Mouse (Mus musculus) kidney, adult 2 months (tissue): ENCODE data around the gene Spag8. TPM values are rescaled to one million over a fixed set of nuclear protein-coding genes. Genes with fewer than 3 reads are reported as not detected.

ENCODE experiments used
- DNase-seq: peaks from one replicate; pipeline ENCODE4 v3.0.0; 2021
- H3K27ac ChIP-seq: fragments of 200-500 bp; 2 replicates; pipeline ENCODE4 v1.5.1; 2012; ENCODE audit warnings: low read depth, low read length, control low read depth, inconsistent platforms; ENCODE audit not compliant: insufficient read depth
- H3K27me3 ChIP-seq: fragments of 200-500 bp; replicated peaks from 2 replicates; pipeline ENCODE4 v1.6.1; 2012; ENCODE audit warnings: mild to moderate bottlenecking, moderate library complexity, low read length, inconsistent platforms; ENCODE audit not compliant: control insufficient read depth, insufficient read depth
- H3K36me3 ChIP-seq: fragments of 200-500 bp; 2 replicates; pipeline ENCODE4 v1.6.1; 2012; ENCODE audit warnings: mild to moderate bottlenecking, moderate library complexity, low read length, inconsistent platforms; ENCODE audit not compliant: control insufficient read depth, insufficient read depth
- H3K4me1 ChIP-seq: fragments of 200-500 bp; 2 replicates; pipeline ENCODE4 v1.6.1; 2011; ENCODE audit warnings: low read length; ENCODE audit not compliant: control insufficient read depth, insufficient read depth
- H3K4me3 ChIP-seq: fragments of 200-500 bp; 2 replicates; pipeline ENCODE4 v1.5.1; 2011; ENCODE audit warnings: mild to moderate bottlenecking, low read depth, low read length, control low read depth; ENCODE audit not compliant: insufficient read depth
- CTCF ChIP-seq: fragments of 200-500 bp; conservative IDR thresholded peaks from 2 replicates; pipeline ENCODE4 v1.5.1; 2011; ENCODE audit warnings: low read depth, mild to moderate bottlenecking, control low read depth, low read length, moderate library complexity, mixed read lengths; ENCODE audit not compliant: insufficient read depth, insufficient read length
- POLR2A ChIP-seq: fragments of 200-500 bp; IDR thresholded peaks from one replicate; pipeline ENCODE4 v1.6.1; 2011; ENCODE audit warnings: low read depth, low read length, control low read depth
- WGBS: fragments of 180-500 bp; shearing (Covaris S2); methylation state at CpG from one replicate; pipeline ENCODE4 v1.1.7; 2018; 5-methylcytosine and 5-hydroxymethylcytosine counted together
- polyA plus RNA-seq: library from polyadenylated mRNA; depleted of rRNA; stranded (reverse); fragments of >200 nt; gene quantifications from 2 replicates; pipeline ENCODE4 v1.2.3, GENCODE M21; 2012; rRNA removed

The Spag8 gene
- polyA plus RNA-seq, 1 experiment = 2.2 TPM

- Histone ChIP-seq H3K4me1 (no peaks in the 10 kb centered on the region), H3K36me3 (no peaks in the 10 kb centered on the region), H3K27ac (no peak overlapping the region), H3K27me3 (no peaks in the 10 kb centered on the region), H3K4me3 (no peak overlapping the region)
- no peak for DNase-seq
- 81% methylated on average over 4 of the region's 4 CpGs for WGBS
- TF ChIP-seq POLR2A (no peak), CTCF (no peak)
Observed at GRCm38 (mm10) chr4:43620146-43620778, 33.1 kb downstream of the Spag8 start.

- no peaks in the 10 kb centered on the region for H3K27me3 ChIP-seq
- DNase-seq = peak; percentile 19
- H3K4me3 ChIP-seq = no peak overlapping the region
- no peak overlapping the region for H3K27ac ChIP-seq
- WGBS = 54% methylated on average over 3 of the region's 3 CpGs
- no peaks in the 10 kb centered on the region for H3K36me3 ChIP-seq
- no peak for TF ChIP-seq POLR2A
- TF ChIP-seq CTCF = no peak
- no peaks in the 10 kb centered on the region for H3K4me1 ChIP-seq
Observed at GRCm38 (mm10) chr4:43613060-43613730, 40.2 kb downstream of the Spag8 start.

GRCm38 (mm10) chr4:43612534-43612933, 40.9 kb downstream of the Spag8 start:
- TF ChIP-seq POLR2A = no peak
- no peak for TF ChIP-seq CTCF

GRCm38 (mm10) chr4:43604751-43605685, 48.4 kb downstream of the Spag8 start:
- WGBS = 67% methylated on average over 9 of the region's 9 CpGs
- H3K4me1 ChIP-seq = no peaks in the 10 kb centered on the region
- H3K4me3 ChIP-seq = no peak overlapping the region
- no peak for DNase-seq
- TF ChIP-seq CTCF = no peak
- no peak for TF ChIP-seq POLR2A
- H3K36me3 ChIP-seq = no peaks in the 10 kb centered on the region
- H3K27ac ChIP-seq = no peak overlapping the region
- H3K27me3 ChIP-seq = no peaks in the 10 kb centered on the region

More at GRCm38 (mm10) chr4:43612534-43612933, 40.9 kb downstream of the Spag8 start:
- Histone ChIP-seq H3K4me1 (no peaks in the 10 kb centered on the region), H3K27me3 (no peaks in the 10 kb centered on the region), H3K27ac (no peak overlapping the region), H3K4me3 (no peak overlapping the region), H3K36me3 (no peaks in the 10 kb centered on the region)
- 69% methylated on average over 10 of the region's 10 CpGs for WGBS
- no peak for DNase-seq

GRCm38 (mm10) chr4:43604099-43604498, 49.3 kb downstream of the Spag8 start:
- 73% methylated on average over 3 of the region's 3 CpGs for WGBS
- no peak overlapping the region for H3K27ac ChIP-seq
- no peaks in the 10 kb centered on the region for H3K36me3 ChIP-seq
- no peak overlapping the region for H3K4me3 ChIP-seq
- H3K27me3 ChIP-seq = no peaks in the 10 kb centered on the region
- no peak for DNase-seq
- TF ChIP-seq CTCF = no peak
- H3K4me1 ChIP-seq = no peaks in the 10 kb centered on the region

Other genes starting within 250 kb of the Spag8 start
- 1.3 and 1.6 TPM in 2 replicates for gene Fam166b, start 224.5 kb downstream of the Spag8 start, polyA plus RNA-seq
- 59.0 and 72.5 TPM in 2 replicates for gene Tesk1, start 211.7 kb downstream of the Spag8 start, polyA plus RNA-seq
- 4.5 and 12.6 TPM in 2 replicates for gene Cd72, start 199.0 kb downstream of the Spag8 start, polyA plus RNA-seq
- gene Sit1, start 169.9 kb downstream of the Spag8 start, polyA plus RNA-seq = 0.23 and 1.4 TPM in 2 replicates
- gene Ccdc107, start 160.7 kb downstream of the Spag8 start, polyA plus RNA-seq = 529 and 664 TPM in 2 replicates
- gene Arhgef39, start 153.9 kb downstream of the Spag8 start, polyA plus RNA-seq = 17.3 and 26.6 TPM in 2 replicates
- gene Car9, start 146.6 kb downstream of the Spag8 start, polyA plus RNA-seq = 4.9 and 5.8 TPM in 2 replicates
- 10.8 and 51.9 TPM in 2 replicates for gene Tpm2, start 129.8 kb downstream of the Spag8 start, polyA plus RNA-seq
- 58.2 and 74.5 TPM in 2 replicates for gene Creb3, start 91.3 kb downstream of the Spag8 start, polyA plus RNA-seq
- gene Tln1, start 90.9 kb downstream of the Spag8 start, polyA plus RNA-seq = 92.1 and 106 TPM in 2 replicates
- 41.2 and 46.9 TPM in 2 replicates for gene Rgp1, start 74.9 kb downstream of the Spag8 start, polyA plus RNA-seq
- 12.2 and 13.9 TPM in 2 replicates for gene Gba2, start 74.7 kb downstream of the Spag8 start, polyA plus RNA-seq
- gene Msmp, start 69.1 kb downstream of the Spag8 start, polyA plus RNA-seq = 2.9 and 4.7 TPM in 2 replicates
- gene Npr2, start 21.7 kb downstream of the Spag8 start, polyA plus RNA-seq = 38.0 and 41.5 TPM in 2 replicates
- gene Hint2, start 2.9 kb upstream of the Spag8 start, polyA plus RNA-seq = 374 and 465 TPM in 2 replicates
- gene Tmem8b, start 15.4 kb upstream of the Spag8 start, polyA plus RNA-seq = 8.3 and 8.6 TPM in 2 replicates
- gene Fam221b, start 15.6 kb upstream of the Spag8 start, polyA plus RNA-seq = 0.09 and 0.12 TPM in 2 replicates
- gene Olfr70, start 47.2 kb upstream of the Spag8 start, polyA plus RNA-seq = not detected in 2 replicates
- not detected in 2 replicates for gene Olfr71, start 56.7 kb upstream of the Spag8 start, polyA plus RNA-seq
- 4.8 and 5.1 TPM in 2 replicates for gene Hrct1, start 73.6 kb upstream of the Spag8 start, polyA plus RNA-seq
- 2.4 and 2.5 TPM in 2 replicates for gene Spaar, start 76.4 kb upstream of the Spag8 start, polyA plus RNA-seq
- gene Olfr159, start 117.4 kb upstream of the Spag8 start, polyA plus RNA-seq = not detected in 2 replicates
- not detected in 2 replicates for gene Olfr156, start 170.3 kb upstream of the Spag8 start, polyA plus RNA-seq
- gene Olfr157, start 186.6 kb upstream of the Spag8 start, polyA plus RNA-seq = not detected in 2 replicates
- gene Olfr155, start 198.0 kb upstream of the Spag8 start, polyA plus RNA-seq = not detected in 2 replicates
- 8.5 and 10.3 TPM in 2 replicates for gene Reck, start 221.9 kb upstream of the Spag8 start, polyA plus RNA-seq